ENCODE assay signal across 16 mouse cellular contexts in genomic region chr10:119011511-119011910, GRCm38 (mm10).
DNase-seq lines count a peak whose midpoint lies in the region; ATAC-seq lines count a peak whose summit lies in the region.
"Had no signal": no experiment of that assay in that cellular context is flagged by ENCODE, and none has a peak within 500 bp of the region (broad histone marks: within the 10 kb centered on the region; RNA-seq: fewer than 3 reads in every experiment).

No protein-coding gene starts in this region.

- 45% methylated on average over 6 of the region's 6 CpGs for WGBS in stomach, embryonic 14.5 days

- H3K4me2 ChIP-seq in stomach, embryonic 14.5 days (replicated peaks; ENCODE audit: low read depth, low read length): 0 out of 2 replicates have a peak overlapping the region, but pooled peaks have one; percentile 12
- H3K4me2 ChIP-seq: heart, embryonic 12.5 days; midbrain, embryonic 12.5 days had no signal

- no peak for ATAC-seq in stomach, embryonic 14.5 days (ENCODE audit: insufficient number of reproducible peaks, insufficient read depth, low FRiP score, low read depth)
- ATAC-seq: forebrain, embryonic 14.5 days; hindbrain, embryonic 16.5 days had no signal

- peak overlapping the region; percentile 18 for H3K27ac ChIP-seq in stomach, embryonic 14.5 days (ENCODE audit: low read length)
- H3K27ac ChIP-seq: midbrain, embryonic 12.5 days had no signal

- no peaks in the 10 kb centered on the region for H3K27me3 ChIP-seq in stomach, embryonic 14.5 days (ENCODE audit: control insufficient read depth, insufficient read depth, low read length)
- H3K27me3 ChIP-seq: heart, embryonic 12.5 days; midbrain, embryonic 12.5 days had no signal

- DNase-seq in adrenal gland, postnatal 10 days: peak; percentile 20
- no peak for DNase-seq in adrenal gland, postnatal 25 days
- peak; percentile 43 for DNase-seq in thymus, postnatal 14 days
- no peak for DNase-seq in thymus, adult 18-20 months
- DNase-seq in retina, embryonic 14.5 days (ENCODE audit: low spot score): no peak
- DNase-seq in left cerebral cortex, adult 11 months (ENCODE audit: low spot score): no peak
- DNase-seq in spleen, postnatal 36 days (ENCODE audit: low spot score in 2 of 2): no peak
- DNase-seq: heart, postnatal 36 days; right cerebral cortex, adult 18-20 months had no signal

- no peak overlapping the region for H3K9ac ChIP-seq in stomach, embryonic 14.5 days (replicated peaks; ENCODE audit: low read depth, low read length)
- H3K9ac ChIP-seq: heart, embryonic 12.5 days; midbrain, embryonic 12.5 days had no signal

- H3K4me1 ChIP-seq in stomach, embryonic 14.5 days (ENCODE audit: control insufficient read depth, insufficient read depth, low read length): 0 out of 2 replicates have a peak, but pooled peaks cover 10% of the 10 kb centered on the region
- H3K4me1 ChIP-seq: midbrain, embryonic 12.5 days had no signal

- H3K36me3 ChIP-seq in stomach, embryonic 14.5 days (ENCODE audit: control insufficient read depth, insufficient read depth, low read length): no peaks in the 10 kb centered on the region
- H3K36me3 ChIP-seq: G1E; heart, embryonic 12.5 days; midbrain, embryonic 12.5 days had no signal

- H3K9me3 ChIP-seq in stomach, embryonic 14.5 days (ENCODE audit: control insufficient read depth, low read depth, low read length): no peaks in the 10 kb centered on the region
- H3K9me3 ChIP-seq: G1E; heart, embryonic 12.5 days; midbrain, embryonic 12.5 days had no signal

- H3K4me3 ChIP-seq in stomach, embryonic 14.5 days (ENCODE audit: low read depth, low read length): no peak overlapping the region
- H3K4me3 ChIP-seq: erythroblast, embryonic 14.5 days; heart, embryonic 12.5 days; midbrain, embryonic 12.5 days had no signal

Comparison
In these comparisons a context has a peak if more than half of its experiments do, and no peak if none do; other contexts are left out.
1. DNase-seq: peak in adrenal gland, postnatal 10 days (single experiment) and thymus, postnatal 14 days (single experiment); none in adrenal gland, postnatal 25 days (single experiment), thymus, adult 18-20 months (0 of 2), retina, embryonic 14.5 days (single experiment), left cerebral cortex, adult 11 months (single experiment) and spleen, postnatal 36 days (0 of 2).